Mouse (Mus musculus) adrenal gland, adult (tissue): ENCODE measurements around the gene Aldh3b1.
A peak's percentile ranks its signal among the peaks of the same experiment; 100 is the strongest.
"Not testable (repeated sequence)": the region's sequence is repeated elsewhere in the genome, so short reads cannot be mapped to it uniquely, and the experiment has no call there.

Experiments used
- DNase-seq, 2 experiments: peaks; one replicate each; pipeline ENCODE4 v3.0.0; 2022 to 2023; ENCODE audit warnings: low spot score in 1 of 2; ENCODE audit not compliant: inconsistent age in 2 of 2

Aldh3b1 gene

GRCm38 (mm10) chr19:3929211-3929941 lies at the start of gene Aldh3b1:
TSS of gene Aldh3b1 (minus strand) at chr19:3929808.
- peak; percentile 96 to 99 for DNase-seq

GRCm38 (mm10) chr19:3975866-3976265 lies 46.3 kb upstream of the Aldh3b1 start:
- no peak for DNase-seq

- DNase-seq, result not testable (repeated sequence)
Measured at GRCm38 (mm10) chr19:3974608-3975007, 45.0 kb upstream of the Aldh3b1 start.

- no peak for DNase-seq
Measured at GRCm38 (mm10) chr19:3972229-3972628, 42.6 kb upstream of the Aldh3b1 start, which contains the start of gene Aldh3b2. TSS of gene Aldh3b2 (plus strand) at chr19:3972328.

GRCm38 (mm10) chr19:3967258-3967657 lies 37.6 kb upstream of the Aldh3b1 start:
- no peak for DNase-seq

- no peak for DNase-seq
Measured at GRCm38 (mm10) chr19:3966330-3967075, 36.9 kb upstream of the Aldh3b1 start.

- no peak for DNase-seq
Measured at GRCm38 (mm10) chr19:3964030-3964429, 34.4 kb upstream of the Aldh3b1 start.

- no peak for DNase-seq
Measured at GRCm38 (mm10) chr19:3962469-3962868, 32.9 kb upstream of the Aldh3b1 start.

GRCm38 (mm10) chr19:3961805-3962204 lies 32.2 kb upstream of the Aldh3b1 start:
- not testable (repeated sequence) for DNase-seq

- DNase-seq, result no peak
Measured at GRCm38 (mm10) chr19:3960211-3960610, 30.6 kb upstream of the Aldh3b1 start.

GRCm38 (mm10) chr19:3959030-3959429 lies 29.4 kb upstream of the Aldh3b1 start:
- no peak for DNase-seq

- DNase-seq, result no peak
Measured at GRCm38 (mm10) chr19:3958470-3958869, 28.9 kb upstream of the Aldh3b1 start, which contains the start of gene Aldh3b3. TSS of gene Aldh3b3 (plus strand) at chr19:3958645.

- not testable (repeated sequence) for DNase-seq
Measured at GRCm38 (mm10) chr19:3957296-3958036, 27.9 kb upstream of the Aldh3b1 start.

GRCm38 (mm10) chr19:3955804-3956203 lies 26.2 kb upstream of the Aldh3b1 start:
- DNase-seq, result peak in 1 of 2 experiments; percentile 62

GRCm38 (mm10) chr19:3955033-3955432 lies 25.4 kb upstream of the Aldh3b1 start:
- DNase-seq, result no peak

- no peak for DNase-seq
Measured at GRCm38 (mm10) chr19:3952099-3952498, 22.5 kb upstream of the Aldh3b1 start.

- no peak for DNase-seq
Measured at GRCm38 (mm10) chr19:3951461-3951860, 21.9 kb upstream of the Aldh3b1 start.

GRCm38 (mm10) chr19:3950331-3950730 lies 20.7 kb upstream of the Aldh3b1 start:
- no peak for DNase-seq

GRCm38 (mm10) chr19:3948546-3948945 lies 18.9 kb upstream of the Aldh3b1 start:
- no peak for DNase-seq

- DNase-seq, result no peak
Measured at GRCm38 (mm10) chr19:3947813-3948212, 18.2 kb upstream of the Aldh3b1 start.

GRCm38 (mm10) chr19:3946715-3947114 lies 17.1 kb upstream of the Aldh3b1 start:
- DNase-seq, result peak; percentile 61 to 89
